Mouse (Mus musculus) olfactory bulb, adult 2 months (tissue): ENCODE measurements around the gene Inhbe.

Experiments used
- CTCF ChIP-seq: fragments of 200-500 bp; IDR thresholded peaks from 2 replicates; pipeline ENCODE4 v1.5.1; 2012; ENCODE audit warnings: low read depth, mild to moderate bottlenecking, low read length, moderate library complexity; ENCODE audit not compliant: insufficient read depth
- POLR2A ChIP-seq: fragments of 200-500 bp; IDR thresholded peaks from 2 replicates; pipeline ENCODE4 v1.6.1; 2012; ENCODE audit warnings: mild to moderate bottlenecking, low read depth, low read length, moderate library complexity; ENCODE audit not compliant: insufficient read depth

- TF ChIP-seq POLR2A (no peak), CTCF (no peak)
Observed at GRCm38 (mm10) chr10:127339683-127340576, 14.3 kb downstream of the Inhbe start.
